Mouse (Mus musculus) R1 (cell line): Measurements from ENCODE around the gene Prr12.

ENCODE experiments used
- DNase-seq: peaks from one replicate; pipeline ENCODE4 v3.0.0-alpha.2; 2018; ENCODE audit warnings: low read depth, low spot score

Prr12 gene

GRCm38 (mm10) chr7:45051601-45051974 is 1.1 kb downstream of the Prr12 start:
- DNase-seq = no peak

GRCm38 (mm10) chr7:45050945-45051600 is 1.6 kb downstream of the Prr12 start:
- peak; percentile 99 for DNase-seq

GRCm38 (mm10) chr7:45048923-45049657 is 3.6 kb downstream of the Prr12 start:
- no peak for DNase-seq

GRCm38 (mm10) chr7:45048001-45048890 is 4.4 kb downstream of the Prr12 start:
- peak; percentile 55 for DNase-seq

GRCm38 (mm10) chr7:45047491-45047890 is 5.2 kb downstream of the Prr12 start:
- no peak for DNase-seq

GRCm38 (mm10) chr7:45046853-45047350 is 5.8 kb downstream of the Prr12 start:
- DNase-seq = no peak

GRCm38 (mm10) chr7:45045741-45046140 is 6.9 kb downstream of the Prr12 start:
- DNase-seq = no peak

- no peak for DNase-seq
Observed at GRCm38 (mm10) chr7:45043307-45043706, 9.4 kb downstream of the Prr12 start.

- no peak for DNase-seq
Observed at GRCm38 (mm10) chr7:45040851-45041250, 11.8 kb downstream of the Prr12 start.

- DNase-seq = no peak
Observed at GRCm38 (mm10) chr7:45038411-45038810, 14.3 kb downstream of the Prr12 start.

- DNase-seq = peak; percentile 84
Observed at GRCm38 (mm10) chr7:45037720-45038361, 14.8 kb downstream of the Prr12 start.

- DNase-seq = no peak
Observed at GRCm38 (mm10) chr7:45036702-45037101, 16.0 kb downstream of the Prr12 start.

- no peak for DNase-seq
Observed at GRCm38 (mm10) chr7:45035631-45036030, 17.1 kb downstream of the Prr12 start.

GRCm38 (mm10) chr7:45033722-45034359 is 18.8 kb downstream of the Prr12 start:
- no peak for DNase-seq

GRCm38 (mm10) chr7:45030857-45031256 is 21.8 kb downstream of the Prr12 start:
- DNase-seq = no peak

- no peak for DNase-seq
Observed at GRCm38 (mm10) chr7:45029995-45030394, 22.7 kb downstream of the Prr12 start.

GRCm38 (mm10) chr7:45028351-45028750 is 24.3 kb downstream of the Prr12 start:
- DNase-seq = no peak

- no peak for DNase-seq
Observed at GRCm38 (mm10) chr7:45027761-45028160, 24.9 kb downstream of the Prr12 start.

GRCm38 (mm10) chr7:45026256-45026655 is 26.4 kb downstream of the Prr12 start:
- no peak for DNase-seq

GRCm38 (mm10) chr7:45025601-45026220 is 27.0 kb downstream of the Prr12 start:
- DNase-seq = no peak
